Mouse (Mus musculus) gastrocnemius, adult 2 months (tissue): ENCODE data around the gene Dgkz. TPM values are rescaled to one million over a fixed set of nuclear protein-coding genes. Genes with fewer than 3 reads are reported as not detected.

Experiments
- DNase-seq: peaks from one replicate; pipeline ENCODE4 v3.0.0; 2022
- H3K27ac ChIP-seq: fragments of 200-600 bp; 2 replicates; pipeline ENCODE4 v1.8.1; 2022; ENCODE audit warnings: mild to moderate bottlenecking
- H3K4me3 ChIP-seq: fragments of 200-600 bp; 2 replicates; pipeline ENCODE4 v1.8.1; 2022; ENCODE audit warnings: mild to moderate bottlenecking, moderate library complexity
- CTCF ChIP-seq: fragments of 200-600 bp; IDR thresholded peaks from 2 replicates; pipeline ENCODE4 v1.8.1; 2022; ENCODE audit warnings: antibody characterized with exemption, mild to moderate bottlenecking, moderate library complexity
- intact Hi-C: fragments of 180-260 bp; cut with DNase I; formaldehyde crosslinking; loops from one replicate; pipeline ENCODE4 v1.15.1; 2025
- long read RNA-seq, 2 experiments: library from polyadenylated mRNA; stranded (forward); transcript quantifications; one replicate each; pipeline ENCODE4 v2.0.0; 2021
- total RNA-seq, 2 experiments: library from RNA; stranded (reverse); gene quantifications; 2 replicates each; pipeline ENCODE4 v1.2.3; 2021

The Dgkz gene
- total RNA-seq, result 10 to 100 TPM; 33.7 to 37.5 TPM
- long read RNA-seq, experiment 1, full-length matches to known transcripts, result 7 of 23 reads
- long read RNA-seq, experiment 1, partial matches to known transcripts, result 7 of 23 reads
- long read RNA-seq, experiment 1, other reads (novel, unspliced or antisense), result 9 of 23 reads
- long read RNA-seq, experiment 2, full-length matches to known transcripts, result 10 of 24 reads
- long read RNA-seq, experiment 2, partial matches to known transcripts, result 5 of 24 reads
- long read RNA-seq, experiment 2, other reads (novel, unspliced or antisense), result 9 of 24 reads

DNA sequence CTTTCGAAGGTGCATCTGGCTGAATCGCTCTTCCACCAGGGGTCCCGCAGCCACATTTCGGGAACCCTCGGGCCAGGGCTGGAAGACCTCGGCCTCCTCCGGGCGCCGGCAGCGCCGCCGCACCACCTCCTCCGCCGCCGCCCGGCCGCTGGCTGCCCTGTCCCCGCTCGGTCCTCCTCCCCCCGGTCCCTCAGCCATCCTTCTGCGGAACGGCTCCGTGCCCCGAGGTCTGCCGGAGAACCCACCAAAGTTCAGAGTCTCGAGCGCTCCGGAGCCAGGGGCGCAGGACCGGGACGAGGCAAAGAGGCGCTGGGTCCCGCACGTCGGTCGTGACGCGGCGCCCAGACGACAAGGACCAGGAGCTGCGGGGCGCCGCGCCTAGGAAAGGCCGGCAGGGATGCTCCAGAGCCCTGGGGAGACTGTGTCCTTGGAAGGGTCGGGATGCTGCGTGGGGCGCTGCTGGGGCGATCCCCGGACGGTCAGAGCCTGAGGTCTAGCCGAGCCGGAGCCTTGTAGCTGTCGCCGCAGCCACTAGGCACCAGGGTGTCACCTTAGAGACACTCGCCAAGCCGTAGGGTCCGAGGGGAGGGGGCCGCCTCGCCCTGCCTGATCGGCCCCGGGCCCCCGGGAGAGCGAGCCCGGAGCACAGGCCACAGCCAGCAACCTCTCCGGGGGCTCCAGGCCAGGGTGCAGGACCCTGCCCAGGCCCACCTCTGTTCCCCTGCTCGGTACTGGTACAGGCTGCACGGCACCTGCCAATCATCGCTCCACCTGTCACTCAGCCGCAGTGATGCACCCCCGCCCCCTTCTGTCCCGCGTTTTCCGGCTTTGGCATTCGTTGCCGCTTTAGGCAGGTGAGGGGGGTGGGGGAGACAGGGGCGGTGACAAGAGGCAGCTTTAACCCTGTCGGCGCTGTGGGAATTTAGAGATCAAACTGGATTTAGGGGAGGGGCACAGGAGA lies at the start of gene Dgkz:
Gene Dgkz, minus strand, starts transcription at position 284 of the 961 bp plus-strand sequence.
- TF ChIP-seq CTCF, result no peak
- peak; percentile 43 for DNase-seq
- H3K27ac ChIP-seq, result no peak within 1 kb of the TSS
- intact Hi-C loops, result no loop called here
- H3K4me3 ChIP-seq, result peak within 1 kb of the TSS; percentile 66

DNA sequence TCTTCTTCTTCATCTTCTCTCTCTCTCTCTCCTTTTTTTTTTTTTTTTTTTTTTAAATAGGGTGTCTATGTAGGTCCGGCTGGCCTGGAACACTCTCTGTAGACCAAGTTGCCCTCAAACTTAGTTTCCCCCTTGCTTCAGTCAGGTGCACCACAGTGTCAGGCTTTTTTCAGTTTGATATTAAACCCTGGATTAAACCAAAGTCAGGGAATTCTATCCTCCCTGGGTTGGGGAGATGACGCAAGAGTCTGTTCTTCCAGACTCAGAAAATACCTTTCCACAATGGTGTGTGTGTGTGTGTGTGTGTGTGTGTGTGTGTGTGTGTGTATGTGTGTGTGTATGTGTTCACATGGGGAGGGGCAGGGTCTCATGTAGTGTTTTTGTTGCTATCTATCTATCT lies 49.5 kb upstream of the Dgkz start:
- no peak for TF ChIP-seq CTCF
- intact Hi-C loops, result no loop called here
- no peak for DNase-seq

GRCm38 (mm10) chr2:92024274-92024672 lies 48.6 kb upstream of the Dgkz start, which contains the start of gene Creb3l1:
Creb3l1 (minus strand) TSS chr2:92024502.
- peak; percentile 86 for DNase-seq
- Histone ChIP-seq H3K27ac (peak within 1 kb of the TSS; percentile 82), H3K4me3 (peak within 1 kb of the TSS; percentile 84)
- intact Hi-C loops, result loop anchor here (5.0 kb wide), 1 partner anchor 37 kb away; no protein-coding TSS in a partner anchor
- TF ChIP-seq CTCF, result no peak

More for the DNA sequence above, 49.5 kb upstream of the Dgkz start:
- no peak overlapping the region for H3K27ac ChIP-seq
- H3K4me3 ChIP-seq, result no peak overlapping the region

DNA sequence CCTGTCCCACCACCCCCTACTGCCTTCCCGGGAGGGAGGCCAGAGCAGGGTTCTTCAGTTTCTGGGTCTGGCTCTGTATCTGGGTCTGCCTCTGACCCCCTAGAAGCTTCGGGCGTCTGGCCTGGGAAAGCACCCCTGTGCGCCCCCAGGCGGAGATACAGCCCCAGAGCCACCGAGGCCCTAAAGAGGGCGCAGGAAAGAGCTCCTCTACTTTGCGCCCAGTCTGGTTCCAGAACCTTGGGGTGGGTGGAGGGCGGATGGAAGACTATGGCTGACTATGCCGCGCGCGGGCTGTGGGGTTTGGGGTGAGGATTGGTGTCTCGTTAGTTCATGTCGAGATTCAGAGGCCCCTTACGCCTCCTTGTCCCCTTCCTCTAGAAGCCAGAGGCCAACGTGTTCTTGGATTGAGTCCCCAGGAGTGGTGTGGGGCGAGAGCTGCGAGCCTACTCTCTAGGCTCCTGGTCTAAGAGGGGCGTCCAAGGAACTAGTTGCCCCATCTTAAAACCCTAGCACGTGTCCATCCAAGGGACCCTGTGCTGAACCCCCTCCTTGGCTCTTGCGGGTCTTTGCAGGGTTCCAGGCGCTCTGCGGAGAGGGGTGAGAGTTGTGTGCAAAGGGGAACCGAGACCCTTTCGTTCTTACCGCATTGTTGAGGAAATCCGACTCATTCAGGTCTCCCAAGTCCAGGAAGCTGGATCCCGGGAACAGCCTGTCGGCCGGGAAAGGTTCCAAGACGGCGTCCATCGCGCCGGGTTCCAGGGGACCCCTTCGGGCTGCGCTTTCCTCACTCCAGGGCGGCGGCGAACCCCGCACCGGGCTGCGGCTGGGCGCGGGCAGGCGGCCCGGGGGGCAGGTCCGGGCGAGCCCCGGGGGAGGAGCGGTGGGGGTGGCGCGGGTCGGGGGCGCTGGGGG lies 48.0 kb upstream of the Dgkz start:
- peak; percentile 69 for TF ChIP-seq CTCF
- DNase-seq, result peak; percentile 76
- intact Hi-C loops, result loop anchor here (5.0 kb wide), 1 partner anchor 36 kb away; no protein-coding TSS in a partner anchor
- peak overlapping the region; percentile 82 for H3K27ac ChIP-seq
- peak overlapping the region; percentile 84 for H3K4me3 ChIP-seq

GRCm38 (mm10) chr2:92020676-92021265 lies 45.1 kb upstream of the Dgkz start:
- Histone ChIP-seq H3K4me3 (no peak overlapping the region), H3K27ac (no peak overlapping the region)
- DNase-seq, result no peak
- no peak for TF ChIP-seq CTCF
- intact Hi-C loops, result loop anchor here (5.0 kb wide), 1 partner anchor 33 kb away; no protein-coding TSS in a partner anchor

DNA sequence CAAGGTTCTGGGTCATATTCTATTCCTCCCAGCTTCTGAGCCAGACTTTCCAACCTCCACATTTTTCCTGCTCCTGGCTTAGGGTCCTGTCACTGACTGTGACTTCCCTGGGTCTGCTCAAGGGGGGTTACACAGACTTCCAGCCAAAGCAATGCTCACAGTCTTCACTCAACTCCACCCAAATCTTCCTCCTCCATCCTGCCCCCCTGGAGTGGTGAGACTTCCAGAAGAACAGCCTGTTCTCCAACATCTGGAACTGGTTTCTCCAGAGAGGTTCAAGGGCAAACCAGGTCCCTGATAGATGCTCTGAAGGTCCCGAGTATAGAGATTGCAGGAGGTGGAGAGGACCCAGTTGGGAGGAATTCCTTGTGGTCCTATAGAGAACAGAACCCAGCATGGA lies 41.8 kb upstream of the Dgkz start:
- H3K27ac ChIP-seq, result peak overlapping the region; percentile 62
- TF ChIP-seq CTCF, result no peak
- no peak for DNase-seq
- no peak overlapping the region for H3K4me3 ChIP-seq
- intact Hi-C loops, result no loop called here

DNA sequence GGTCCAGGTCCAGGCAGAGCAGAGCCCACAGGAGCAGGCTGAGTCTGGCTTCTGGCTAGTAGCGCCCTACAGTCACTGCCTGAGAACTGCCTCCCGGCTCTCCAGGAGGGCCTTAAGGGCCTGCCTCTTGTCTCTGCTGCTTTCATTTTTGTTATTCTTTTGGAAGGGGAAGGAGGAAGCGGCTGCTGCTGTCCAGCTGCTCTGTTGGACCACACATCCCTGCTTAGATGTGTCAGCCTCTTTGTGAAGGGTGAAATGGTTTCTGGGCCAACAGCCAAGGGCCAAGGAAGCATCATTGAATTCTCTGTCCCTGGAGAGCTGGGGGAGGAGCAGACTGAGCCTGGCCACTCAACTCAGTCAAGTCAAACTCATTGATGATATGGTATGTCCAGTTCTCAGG lies 41.3 kb upstream of the Dgkz start:
- Histone ChIP-seq H3K27ac (peak overlapping the region; percentile 62), H3K4me3 (peak overlapping the region; percentile 13; the same call in 1 of the 2 replicates)
- intact Hi-C loops, result no loop called here
- DNase-seq, result peak; percentile 80
- no peak for TF ChIP-seq CTCF

DNA sequence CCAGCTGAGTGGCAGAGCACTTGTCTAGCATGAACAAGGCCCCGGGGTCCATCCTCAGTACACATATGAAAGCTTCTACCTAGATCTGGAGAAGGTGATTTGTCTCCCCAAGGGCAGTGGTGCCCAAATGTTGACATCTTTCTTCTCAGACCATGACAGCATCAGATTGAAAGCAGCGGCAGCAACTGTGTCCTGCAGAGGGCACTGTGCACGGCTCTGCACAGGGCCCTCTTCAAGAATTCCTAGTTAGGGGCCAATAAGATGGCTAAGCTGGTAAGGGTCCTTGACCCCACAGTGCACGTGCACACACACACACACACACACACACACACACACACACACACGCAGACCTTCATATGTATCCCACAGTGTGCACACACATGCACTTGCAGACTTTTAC lies 39.2 kb upstream of the Dgkz start:
- DNase-seq, result no peak
- H3K27ac ChIP-seq, result no peak overlapping the region
- TF ChIP-seq CTCF, result peak; percentile 17; the same call in 1 of the 2 replicates
- intact Hi-C loops, result loop anchor here (5.0 kb wide), 1 partner anchor 167 kb away; no protein-coding TSS in a partner anchor
- H3K4me3 ChIP-seq, result no peak overlapping the region

- DNase-seq, result no peak
- Histone ChIP-seq H3K27ac (peak overlapping the region; percentile 20; the same call in 1 of the 2 replicates), H3K4me3 (no peak overlapping the region)
- intact Hi-C loops, result loop anchor here (5.0 kb wide), 1 partner anchor 168 kb away; no protein-coding TSS in a partner anchor
- TF ChIP-seq CTCF, result no peak
Measured at GRCm38 (mm10) chr2:92014248-92014647, 38.6 kb upstream of the Dgkz start.

DNA sequence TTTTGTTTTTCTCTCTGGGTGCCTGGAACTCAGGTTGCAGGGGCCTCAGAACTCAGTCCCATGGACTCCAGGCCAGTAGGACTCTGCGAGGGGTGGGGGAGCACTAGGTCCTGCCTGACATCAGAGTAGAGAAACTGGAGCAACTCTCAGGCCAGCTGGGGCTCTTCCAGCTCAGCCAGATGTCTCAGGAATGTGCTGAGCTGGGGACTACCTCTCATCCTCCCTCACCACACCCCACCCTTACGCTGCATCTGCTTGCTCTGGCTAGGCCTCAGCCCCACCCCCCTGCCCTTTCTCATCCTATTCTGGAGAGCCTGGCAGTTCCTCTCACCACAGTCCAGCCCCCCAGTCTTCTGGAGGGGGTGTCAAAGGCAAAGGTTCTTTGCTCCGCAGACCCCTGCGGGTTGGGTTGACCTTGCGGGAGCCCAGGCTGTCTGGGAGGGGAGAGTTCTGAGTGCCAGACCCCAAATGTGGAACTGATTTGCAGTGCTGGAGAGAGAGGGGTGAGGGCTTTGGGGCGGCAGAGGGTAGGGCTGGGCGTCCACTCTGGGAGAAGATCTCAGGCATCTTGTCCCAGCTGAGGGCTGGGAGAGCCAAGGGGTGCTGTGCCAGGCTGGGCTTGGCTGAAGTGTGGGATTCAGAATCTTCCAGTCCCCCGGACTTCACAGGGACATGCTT lies 37.2 kb upstream of the Dgkz start:
- peak; percentile 92 for DNase-seq
- H3K4me3 ChIP-seq, result peak overlapping the region; percentile 13; the same call in 1 of the 2 replicates
- peak overlapping the region; percentile 87 for H3K27ac ChIP-seq
- TF ChIP-seq CTCF, result no peak
- intact Hi-C loops, result loop anchor here (5.0 kb wide), 1 partner anchor 169 kb away; no protein-coding TSS in a partner anchor
